Mouse (Mus musculus) limb, embryonic 11.5 days (tissue): ENCODE results near the gene Trpc7. TPM values are rescaled to one million over a fixed set of nuclear protein-coding genes. Genes with fewer than 3 reads are reported as not detected.
A peak's percentile ranks its signal among the peaks of the same experiment; 100 is the strongest.

Experiments used
- ATAC-seq: fragments of 200-750 bp; cut with Nextera tagmentation; 2 replicates; pipeline ENCODE4 v1.8.0; 2017; ENCODE audit warnings: low read depth; ENCODE audit not compliant: insufficient number of reproducible peaks, low FRiP score, low TSS enrichment
- DNase-seq: peaks from one replicate; pipeline ENCODE4 v3.0.0-alpha.2; 2015; ENCODE audit warnings: low spot score
- H3K27ac ChIP-seq: fragments of 300-500 bp; sonication (generic); replicated peaks from 2 replicates; pipeline ENCODE4 v1.5.1; 2014; ENCODE audit warnings: low read depth, mild to moderate bottlenecking, low read length
- H3K27me3 ChIP-seq: fragments of 300-500 bp; sonication (generic); 2 replicates; pipeline ENCODE4 v1.6.1; 2014; ENCODE audit warnings: mild to moderate bottlenecking, low read length, mixed read lengths; ENCODE audit not compliant: control insufficient read depth, insufficient read depth
- H3K36me3 ChIP-seq: fragments of 300-500 bp; sonication (generic); 2 replicates; pipeline ENCODE4 v1.6.1; 2014; ENCODE audit warnings: mild to moderate bottlenecking, low read length, moderate library complexity, mixed read lengths; ENCODE audit not compliant: control insufficient read depth, insufficient read depth
- H3K4me1 ChIP-seq: fragments of 300-500 bp; sonication (generic); 2 replicates; pipeline ENCODE4 v1.6.1; 2014; ENCODE audit warnings: low read length, mixed read lengths; ENCODE audit not compliant: control insufficient read depth, insufficient read depth
- H3K4me2 ChIP-seq: fragments of 300-500 bp; sonication (generic); 2 replicates; pipeline ENCODE4 v1.6.1; 2014; ENCODE audit warnings: low read depth, mild to moderate bottlenecking, moderate library complexity; ENCODE audit not compliant: severe bottlenecking
- H3K4me3 ChIP-seq: fragments of 300-500 bp; sonication (generic); 2 replicates; pipeline ENCODE4 v1.5.1; 2014; ENCODE audit warnings: low read depth, low read length
- H3K9ac ChIP-seq: fragments of 300-500 bp; sonication (generic); 2 replicates; pipeline ENCODE4 v1.6.1; 2014; ENCODE audit warnings: mild to moderate bottlenecking, low read length
- H3K9me3 ChIP-seq: fragments of 300-500 bp; sonication (generic); 2 replicates; pipeline ENCODE4 v1.6.1; 2016; ENCODE audit warnings: low read length; ENCODE audit not compliant: control insufficient read depth
- WGBS: fragments of 180-500 bp; shearing (Covaris S2); extraction: QIAGEN DNeasy Blood & Tissue Kit; methylation state at CpG from one replicate; pipeline ENCODE4 v1.1.7; 2014; 5-methylcytosine and 5-hydroxymethylcytosine counted together
- polyA plus RNA-seq: library from polyadenylated mRNA; unstranded; fragments of >200 nt; fragmentation: Nextera tagmentation; extraction: Ambion mirVana; gene quantifications from 2 replicates; pipeline ENCODE4 v1.2.1, GENCODE M21; 2014

Gene Trpc7
- polyA plus RNA-seq, 1 experiment from 2014 or later: 0.04 TPM

DNA sequence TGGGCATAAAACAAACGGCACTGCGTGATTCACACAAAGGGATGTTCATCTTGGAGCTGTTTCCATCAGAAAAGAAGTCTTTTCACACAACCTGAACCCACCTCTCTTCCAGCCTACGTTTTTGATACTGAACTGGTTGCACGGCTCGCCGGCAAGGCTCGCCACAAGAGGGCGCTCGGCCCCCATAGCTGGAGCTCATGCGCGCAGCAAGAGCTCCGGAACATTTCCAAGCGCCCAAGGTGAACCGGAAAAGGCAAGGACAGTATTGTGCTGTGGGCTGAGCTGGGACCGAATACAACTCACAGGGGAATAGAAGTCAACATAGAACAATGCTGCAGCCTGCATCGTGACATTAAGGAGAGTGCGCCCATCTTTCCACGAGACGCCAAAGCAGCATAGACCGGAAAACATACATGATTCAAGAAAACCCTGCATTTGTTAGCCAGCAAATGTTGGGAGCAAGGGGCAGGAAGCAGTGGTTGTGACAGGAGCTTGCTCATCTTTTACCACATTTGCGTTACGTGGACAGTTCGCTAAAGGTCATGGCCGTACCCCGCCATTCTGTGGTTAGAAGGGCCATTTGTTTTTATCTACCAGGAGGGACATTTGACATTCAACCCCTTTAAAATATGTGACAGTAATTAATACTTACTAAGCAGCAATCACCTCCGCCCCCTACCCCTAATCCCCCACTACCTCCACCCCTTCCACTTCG, 88.9 kb downstream of the Trpc7 start:
- no peak overlapping the region; the same call in 1 of the 2 replicates for H3K9ac ChIP-seq

DNA sequence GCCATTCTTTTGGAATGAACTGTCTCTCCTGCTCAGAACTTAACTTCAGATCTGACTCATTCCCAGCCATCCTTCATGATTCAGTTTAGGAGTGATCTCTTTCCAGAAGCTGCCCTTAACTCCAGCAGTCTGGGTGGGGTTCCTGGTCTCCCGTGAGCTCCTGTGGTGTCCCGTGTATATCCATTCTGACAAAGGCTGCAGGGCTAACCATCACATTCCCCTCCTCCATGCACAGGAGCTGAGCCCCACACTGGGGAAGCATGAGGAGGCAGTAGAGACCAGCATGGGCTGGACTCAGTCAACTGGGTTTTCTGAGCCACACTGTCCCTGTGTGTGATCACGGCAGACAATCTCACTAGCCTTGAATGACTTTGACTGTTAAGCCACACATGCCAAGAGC, 90.7 kb downstream of the Trpc7 start:
- no peak overlapping the region for H3K9ac ChIP-seq

More for the DNA sequence above, 88.9 kb downstream of the Trpc7 start:
- H3K27ac ChIP-seq: no peak overlapping the region
- no peak overlapping the region for H3K4me3 ChIP-seq
- peak; percentile 96 for DNase-seq
- H3K4me2 ChIP-seq: peak overlapping the region; percentile 47
- H3K9me3 ChIP-seq: no peaks in the 10 kb centered on the region
- H3K36me3 ChIP-seq: no peaks in the 10 kb centered on the region
- WGBS: 8% methylated on average over 27 of the region's 27 CpGs
- no peaks in the 10 kb centered on the region for H3K27me3 ChIP-seq
- H3K4me1 ChIP-seq: no peaks in the 10 kb centered on the region
- peak; percentile 67; the same call in 1 of the 2 replicates for ATAC-seq

DNA sequence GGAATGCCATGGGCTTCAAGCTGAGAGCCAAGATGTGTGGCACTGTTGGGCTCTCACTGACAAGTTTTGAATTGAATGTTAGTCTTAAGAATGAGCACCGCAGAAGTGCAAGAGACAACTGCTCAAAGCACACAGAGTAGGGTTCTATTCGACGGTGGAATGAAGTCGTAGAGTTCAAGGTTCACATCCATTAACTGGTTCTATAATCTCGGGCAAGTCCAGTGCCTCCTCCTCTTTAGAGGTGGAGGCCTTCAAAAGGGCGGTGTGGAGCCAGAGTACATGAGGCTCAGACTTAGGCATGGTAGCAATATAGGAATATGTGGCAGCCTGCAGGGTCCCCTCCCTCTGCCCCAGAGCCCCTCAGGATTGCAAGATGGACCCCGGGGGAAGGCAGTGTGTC, 98.3 kb downstream of the Trpc7 start:
- DNase-seq: no peak
- 86% methylated on average over 7 of the region's 7 CpGs for WGBS
- H3K9ac ChIP-seq: no peak overlapping the region
- H3K4me3 ChIP-seq: no peak overlapping the region
- H3K27me3 ChIP-seq: no peaks in the 10 kb centered on the region
- no peak overlapping the region for H3K27ac ChIP-seq
- H3K36me3 ChIP-seq: no peaks in the 10 kb centered on the region
- no peak overlapping the region for H3K4me2 ChIP-seq
- no peaks in the 10 kb centered on the region for H3K9me3 ChIP-seq
- no peak for ATAC-seq
- H3K4me1 ChIP-seq: peaks cover 3% of the 10 kb centered on the region; the same call in 1 of the 2 replicates

More for the DNA sequence above, 90.7 kb downstream of the Trpc7 start:
- H3K27me3 ChIP-seq: no peaks in the 10 kb centered on the region
- H3K9me3 ChIP-seq: no peaks in the 10 kb centered on the region
- no peak for ATAC-seq
- whole genome bisulfite sequencing: 84% methylated on average over 3 of the region's 3 CpGs
- H3K4me2 ChIP-seq: no peak overlapping the region
- H3K4me3 ChIP-seq: no peak overlapping the region
- no peak overlapping the region for H3K27ac ChIP-seq
- no peak for DNase-seq
- H3K4me1 ChIP-seq: no peaks in the 10 kb centered on the region
- H3K36me3 ChIP-seq: no peaks in the 10 kb centered on the region

GRCm38 (mm10) chr13:56795501-56795900, 100.3 kb downstream of the Trpc7 start:
- 81% methylated on average over 7 of the region's 7 CpGs for WGBS
- H3K9me3 ChIP-seq: no peaks in the 10 kb centered on the region
- no peak for ATAC-seq

GRCm38 (mm10) chr13:56794441-56794840, 101.4 kb downstream of the Trpc7 start:
- H3K27ac ChIP-seq: no peak overlapping the region
- H3K9ac ChIP-seq: no peak overlapping the region
- H3K27me3 ChIP-seq: no peaks in the 10 kb centered on the region
- H3K4me1 ChIP-seq: peaks cover 11% of the 10 kb centered on the region; the same call in 1 of the 2 replicates
- H3K4me2 ChIP-seq: no peak overlapping the region
- WGBS: 65% methylated on average over 7 of the region's 7 CpGs
- H3K36me3 ChIP-seq: no peaks in the 10 kb centered on the region
- H3K4me3 ChIP-seq: no peak overlapping the region
- no peak for DNase-seq
- no peaks in the 10 kb centered on the region for H3K9me3 ChIP-seq
- no peak for ATAC-seq

More at GRCm38 (mm10) chr13:56795501-56795900, 100.3 kb downstream of the Trpc7 start:
- Histone ChIP-seq H3K4me1 (peaks cover 3% of the 10 kb centered on the region; the same call in 1 of the 2 replicates), H3K4me2 (no peak overlapping the region), H3K36me3 (no peaks in the 10 kb centered on the region), H3K27me3 (no peaks in the 10 kb centered on the region), H3K4me3 (no peak overlapping the region), H3K9ac (no peak overlapping the region), H3K27ac (no peak overlapping the region)
- no peak for DNase-seq

- 85% methylated on average over 3 of the region's 3 CpGs for WGBS
- no peak overlapping the region for H3K27ac ChIP-seq
- H3K4me1 ChIP-seq: peaks cover 11% of the 10 kb centered on the region; the same call in 1 of the 2 replicates
- H3K4me2 ChIP-seq: no peak overlapping the region
- no peaks in the 10 kb centered on the region for H3K36me3 ChIP-seq
- ATAC-seq (no peak), DNase-seq (no peak)
- no peaks in the 10 kb centered on the region for H3K27me3 ChIP-seq
- H3K9me3 ChIP-seq: no peaks in the 10 kb centered on the region
- no peak overlapping the region for H3K9ac ChIP-seq
- H3K4me3 ChIP-seq: no peak overlapping the region
Measured at GRCm38 (mm10) chr13:56792844-56793243, 102.9 kb downstream of the Trpc7 start.

GRCm38 (mm10) chr13:56790683-56791082, 105.1 kb downstream of the Trpc7 start:
- Histone ChIP-seq H3K4me2 (no peak overlapping the region), H3K9ac (no peak overlapping the region), H3K36me3 (no peaks in the 10 kb centered on the region), H3K4me1 (peaks cover 11% of the 10 kb centered on the region; the same call in 1 of the 2 replicates), H3K27ac (no peak overlapping the region), H3K9me3 (no peaks in the 10 kb centered on the region), H3K4me3 (no peak overlapping the region), H3K27me3 (no peaks in the 10 kb centered on the region)
- no peak for ATAC-seq
- DNase-seq: no peak
- WGBS: 84% methylated on average over 3 of the region's 3 CpGs

GRCm38 (mm10) chr13:56782621-56783020, 113.2 kb downstream of the Trpc7 start:
- DNase-seq: no peak
- Histone ChIP-seq H3K4me1 (no peaks in the 10 kb centered on the region), H3K4me2 (no peak overlapping the region), H3K9me3 (no peaks in the 10 kb centered on the region), H3K4me3 (no peak overlapping the region), H3K9ac (no peak overlapping the region), H3K36me3 (no peaks in the 10 kb centered on the region), H3K27me3 (no peaks in the 10 kb centered on the region), H3K27ac (no peak overlapping the region)
- no peak for ATAC-seq
- 89% methylated on average over 1 of the region's 1 CpGs for WGBS
